Mouse (Mus musculus) erythroblast, embryonic 14.5 days (primary cell): Measurements from ENCODE around the gene Atp5s.

Experiments
- GATA1 ChIP-seq: IDR thresholded peaks from 2 replicates; pipeline ENCODE4 v1.6.1; 2012; ENCODE audit warnings: low read length, inconsistent platforms, mixed read lengths
- TAL1 ChIP-seq: IDR thresholded peaks from 3 replicates; pipeline ENCODE4 v1.6.1; 2012; ENCODE audit warnings: low read length, inconsistent platforms, mixed read lengths

GRCm38 (mm10) chr12:69777341-69777730, 52.6 kb downstream of the Atp5s start:
- TF ChIP-seq GATA1 (no peak), TAL1 (no peak)
